Mouse (Mus musculus) layer of hippocampus, adult 8-10 months (tissue): ENCODE results near the gene Slc2a13. TPM values are rescaled to one million over a fixed set of nuclear protein-coding genes. Genes with fewer than 3 reads are reported as not detected.

Experiments
- DNase-seq, 2 experiments: peaks; one replicate each; pipeline ENCODE4 v3.0.0; 2022; ENCODE audit warnings: low spot score in 2 of 2
- total RNA-seq, 4 experiments: library from RNA; stranded (reverse); gene quantifications; 2 replicates each; pipeline ENCODE4 v1.2.4; 2022

The Slc2a13 gene
- total RNA-seq: 10 to 100 TPM; 60.8 to 69.0 (median 64.0) TPM

- DNase-seq: peak; percentile 81
Measured at GRCm38 (mm10) chr15:91573111-91573538, at the start of gene Slc2a13. Slc2a13 (minus strand) TSS chr15:91573261.

GRCm38 (mm10) chr15:91616016-91616415 lies 43.0 kb upstream of the Slc2a13 start:
- DNase-seq: no peak

- DNase-seq: no peak
Measured at GRCm38 (mm10) chr15:91615532-91615931, 42.5 kb upstream of the Slc2a13 start.

GRCm38 (mm10) chr15:91613981-91614665 lies 41.1 kb upstream of the Slc2a13 start:
- DNase-seq: peak; percentile 79 to 82

GRCm38 (mm10) chr15:91609713-91610112 lies 36.7 kb upstream of the Slc2a13 start:
- DNase-seq: peak; percentile 22 to 54

- no peak for DNase-seq
Measured at GRCm38 (mm10) chr15:91608811-91609210, 35.8 kb upstream of the Slc2a13 start.

GRCm38 (mm10) chr15:91601197-91601596 lies 28.1 kb upstream of the Slc2a13 start:
- DNase-seq: peak; percentile 42 to 67

GRCm38 (mm10) chr15:91597290-91597689 lies 24.2 kb upstream of the Slc2a13 start:
- no peak for DNase-seq

- DNase-seq: peak; percentile 46 to 87
Measured at GRCm38 (mm10) chr15:91574492-91574891, 1.4 kb upstream of the Slc2a13 start.

GRCm38 (mm10) chr15:91572421-91573069 lies 516 bp downstream of the Slc2a13 start:
- no peak for DNase-seq

- DNase-seq: no peak
Measured at GRCm38 (mm10) chr15:91571981-91572380, 1.1 kb downstream of the Slc2a13 start.

GRCm38 (mm10) chr15:91566784-91567183 lies 6.3 kb downstream of the Slc2a13 start:
- no peak for DNase-seq

GRCm38 (mm10) chr15:91565025-91565605 lies 7.9 kb downstream of the Slc2a13 start:
- no peak for DNase-seq

- DNase-seq: no peak
Measured at GRCm38 (mm10) chr15:91561728-91562127, 11.3 kb downstream of the Slc2a13 start.

- no peak for DNase-seq
Measured at GRCm38 (mm10) chr15:91555336-91555736, 17.7 kb downstream of the Slc2a13 start.

GRCm38 (mm10) chr15:91548586-91549268 lies 24.3 kb downstream of the Slc2a13 start:
- no peak for DNase-seq

GRCm38 (mm10) chr15:91544586-91544985 lies 28.5 kb downstream of the Slc2a13 start:
- no peak for DNase-seq

GRCm38 (mm10) chr15:91538439-91538838 lies 34.6 kb downstream of the Slc2a13 start:
- DNase-seq: no peak

- DNase-seq: no peak
Measured at GRCm38 (mm10) chr15:91526876-91527275, 46.2 kb downstream of the Slc2a13 start.

- no peak for DNase-seq
Measured at GRCm38 (mm10) chr15:91526166-91526565, 46.9 kb downstream of the Slc2a13 start.

GRCm38 (mm10) chr15:91524451-91524850 lies 48.6 kb downstream of the Slc2a13 start:
- DNase-seq: no peak

- DNase-seq: no peak
Measured at GRCm38 (mm10) chr15:91503291-91503690, 69.8 kb downstream of the Slc2a13 start.
